Mouse (Mus musculus): ENCODE measurements around the gene Runx3. TPM values are rescaled to one million over a fixed set of nuclear protein-coding genes. Genes with fewer than 3 reads are reported as not detected.

The Runx3 gene
- 33.7 and 38.5 TPM in 2 replicates for polyA plus RNA-seq (2012; rRNA removed)

DNA sequence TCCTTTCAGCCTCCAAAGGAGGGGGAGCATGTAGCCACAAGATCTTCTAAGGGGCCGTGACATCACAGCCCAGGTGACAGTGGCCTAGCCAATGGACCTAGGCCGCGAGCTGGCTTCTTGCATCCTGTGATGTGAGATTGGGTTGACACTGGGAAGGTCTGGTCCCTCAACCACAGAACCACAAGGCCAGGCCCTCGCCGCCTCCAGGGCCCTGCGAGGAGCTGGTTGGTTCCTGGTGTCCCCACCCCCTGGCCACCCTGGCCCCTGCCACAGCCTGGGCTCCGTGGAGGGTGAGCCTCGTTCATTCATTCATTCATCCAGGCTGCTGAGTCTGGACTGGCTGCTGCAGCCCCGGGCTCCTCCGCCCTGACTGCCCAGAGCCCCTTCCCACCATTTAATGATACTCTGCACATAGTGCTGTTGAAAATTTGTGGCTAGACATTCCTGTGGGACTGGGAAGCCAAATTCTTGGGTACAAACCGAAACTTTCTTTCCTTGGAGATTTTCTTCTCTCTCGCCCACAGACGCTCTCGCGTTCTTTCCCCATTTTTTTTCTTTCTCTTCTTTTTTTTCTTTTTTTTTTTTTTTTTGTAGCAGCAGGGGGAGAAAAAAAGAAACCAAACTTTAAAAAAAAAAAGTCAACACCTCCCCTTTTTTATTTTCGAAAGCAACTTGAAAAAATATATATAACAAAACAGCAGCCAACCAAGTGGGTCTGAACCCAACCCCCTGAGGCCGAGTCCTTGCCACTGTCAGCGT lies at the start of gene Runx3:
Gene Runx3 (plus strand): TSS at position 311 of the 759 bp plus-strand sequence.
- H3K27ac ChIP-seq (ENCODE audit: insufficient read depth, low read length): peak within 1 kb of the TSS; percentile 45
- DNase-seq (ENCODE audit: low read depth in 1 of 2, low spot score in 2 of 2): peak; percentile 51 to 73
- TF ChIP-seq CTCF (IDR thresholded peaks at IDR 0.05; ENCODE audit: extremely low read depth, insufficient read depth, insufficient read length, insufficient replicate concordance) (no peak), POLR2A (IDR thresholded peaks at IDR 0.05; ENCODE audit: low read depth, low read length) (no peak)
- peak within 1 kb of the TSS; percentile 38 for H3K4me3 ChIP-seq (ENCODE audit: extremely low read depth, insufficient read depth, insufficient read length)
- H3K4me1 ChIP-seq (ENCODE audit: control insufficient read depth, insufficient read depth, insufficient read length): peaks cover 3% of the 10 kb centered on the region
- no peaks in the 10 kb centered on the region for H3K27me3 ChIP-seq (ENCODE audit: control insufficient read depth, insufficient read depth, low read length)
- no peaks in the 10 kb centered on the region for H3K36me3 ChIP-seq (ENCODE audit: control insufficient read depth, insufficient read depth, low read length)
- WGBS: 15% methylated on average over 18 of the region's 18 CpGs

- 42% methylated on average over 6 of the region's 6 CpGs for WGBS
- no peak for TF ChIP-seq POLR2A (IDR thresholded peaks at IDR 0.05; ENCODE audit: low read depth, low read length)
- TF ChIP-seq CTCF (IDR thresholded peaks at IDR 0.05; ENCODE audit: extremely low read depth, insufficient read depth, insufficient read length, insufficient replicate concordance): no peak
- Histone ChIP-seq H3K36me3 (ENCODE audit: control insufficient read depth, insufficient read depth, low read length) (no peaks in the 10 kb centered on the region), H3K27me3 (ENCODE audit: control insufficient read depth, insufficient read depth, low read length) (no peaks in the 10 kb centered on the region), H3K4me3 (ENCODE audit: extremely low read depth, insufficient read depth, insufficient read length) (no peak overlapping the region), H3K27ac (ENCODE audit: insufficient read depth, low read length) (no peak overlapping the region), H3K4me1 (ENCODE audit: control insufficient read depth, insufficient read depth, insufficient read length) (peaks cover 8% of the 10 kb centered on the region)
- no peak for DNase-seq (ENCODE audit: low read depth in 1 of 2, low spot score in 2 of 2)
These were observed 47.8 kb upstream of the Runx3 start for GRCm38 (mm10) chr4:135072671-135073070.

- 59% methylated on average over 10 of the region's 10 CpGs for WGBS
These were observed 46.9 kb upstream of the Runx3 start for GRCm38 (mm10) chr4:135073523-135073922.

DNA sequence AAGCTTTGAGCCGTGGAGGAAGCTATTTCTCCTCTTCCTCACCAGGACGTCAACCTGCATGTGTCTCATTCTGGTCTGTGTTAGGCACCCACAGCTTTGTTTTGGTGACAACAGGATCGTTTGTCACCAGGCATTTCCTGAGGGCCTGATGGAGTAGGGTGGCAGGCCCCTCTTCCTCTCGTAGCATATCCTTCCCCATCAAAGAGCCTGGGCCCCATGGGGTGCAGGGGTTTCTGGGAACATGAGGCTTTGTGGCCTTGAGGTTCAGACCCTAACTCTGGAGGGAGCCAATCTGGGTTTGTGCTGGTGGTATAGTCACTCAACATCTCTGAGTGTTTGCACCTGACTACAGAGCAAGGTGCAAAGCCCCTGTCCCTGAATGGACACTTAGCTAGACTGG lies 45.8 kb upstream of the Runx3 start:
- Histone ChIP-seq H3K27ac (ENCODE audit: insufficient read depth, low read length) (no peak overlapping the region), H3K4me1 (ENCODE audit: control insufficient read depth, insufficient read depth, insufficient read length) (peaks cover 7% of the 10 kb centered on the region), H3K4me3 (ENCODE audit: extremely low read depth, insufficient read depth, insufficient read length) (no peak overlapping the region), H3K27me3 (ENCODE audit: control insufficient read depth, insufficient read depth, low read length) (no peaks in the 10 kb centered on the region), H3K36me3 (ENCODE audit: control insufficient read depth, insufficient read depth, low read length) (no peaks in the 10 kb centered on the region)
- no peak for DNase-seq (ENCODE audit: low read depth in 1 of 2, low spot score in 2 of 2)
- TF ChIP-seq CTCF (IDR thresholded peaks at IDR 0.05; ENCODE audit: extremely low read depth, insufficient read depth, insufficient read length, insufficient replicate concordance) (no peak), POLR2A (IDR thresholded peaks at IDR 0.05; ENCODE audit: low read depth, low read length) (no peak)
- 37% methylated on average over 4 of the region's 4 CpGs for WGBS

More at GRCm38 (mm10) chr4:135073523-135073922, 46.9 kb upstream of the Runx3 start:
- H3K36me3 ChIP-seq (ENCODE audit: control insufficient read depth, insufficient read depth, low read length): no peaks in the 10 kb centered on the region
- no peak for TF ChIP-seq POLR2A (IDR thresholded peaks at IDR 0.05; ENCODE audit: low read depth, low read length)
- no peak for TF ChIP-seq CTCF (IDR thresholded peaks at IDR 0.05; ENCODE audit: extremely low read depth, insufficient read depth, insufficient read length, insufficient replicate concordance)
- H3K4me1 ChIP-seq (ENCODE audit: control insufficient read depth, insufficient read depth, insufficient read length): peaks cover 8% of the 10 kb centered on the region
- no peaks in the 10 kb centered on the region for H3K27me3 ChIP-seq (ENCODE audit: control insufficient read depth, insufficient read depth, low read length)
- no peak overlapping the region for H3K27ac ChIP-seq (ENCODE audit: insufficient read depth, low read length)
- H3K4me3 ChIP-seq (ENCODE audit: extremely low read depth, insufficient read depth, insufficient read length): no peak overlapping the region
- DNase-seq (ENCODE audit: low read depth in 1 of 2, low spot score in 2 of 2): no peak

GRCm38 (mm10) chr4:135075360-135075759 lies 45.1 kb upstream of the Runx3 start:
- H3K4me3 ChIP-seq (ENCODE audit: extremely low read depth, insufficient read depth, insufficient read length): no peak overlapping the region
- 70% methylated on average over 6 of the region's 6 CpGs for WGBS
- no peaks in the 10 kb centered on the region for H3K36me3 ChIP-seq (ENCODE audit: control insufficient read depth, insufficient read depth, low read length)
- peaks cover 9% of the 10 kb centered on the region; the same call in 1 of the 2 replicates for H3K4me1 ChIP-seq (ENCODE audit: control insufficient read depth, insufficient read depth, insufficient read length)
- no peaks in the 10 kb centered on the region; the same call in 1 of the 2 replicates for H3K27me3 ChIP-seq (ENCODE audit: control insufficient read depth, insufficient read depth, low read length)
- DNase-seq (ENCODE audit: low read depth in 1 of 2, low spot score in 2 of 2): no peak
- H3K27ac ChIP-seq (ENCODE audit: insufficient read depth, low read length): no peak overlapping the region
- TF ChIP-seq CTCF (IDR thresholded peaks at IDR 0.05; ENCODE audit: extremely low read depth, insufficient read depth, insufficient read length, insufficient replicate concordance) (no peak), POLR2A (IDR thresholded peaks at IDR 0.05; ENCODE audit: low read depth, low read length) (no peak)

GRCm38 (mm10) chr4:135076611-135077010 lies 43.8 kb upstream of the Runx3 start:
- DNase-seq (ENCODE audit: low read depth in 1 of 2, low spot score in 2 of 2): no peak
- Histone ChIP-seq H3K36me3 (ENCODE audit: control insufficient read depth, insufficient read depth, low read length) (no peaks in the 10 kb centered on the region), H3K27ac (ENCODE audit: insufficient read depth, low read length) (no peak overlapping the region), H3K4me3 (ENCODE audit: extremely low read depth, insufficient read depth, insufficient read length) (no peak overlapping the region), H3K27me3 (ENCODE audit: control insufficient read depth, insufficient read depth, low read length) (no peaks in the 10 kb centered on the region; the same call in 1 of the 2 replicates), H3K4me1 (ENCODE audit: control insufficient read depth, insufficient read depth, insufficient read length) (peaks cover 11% of the 10 kb centered on the region; the same call in 1 of the 2 replicates)
- TF ChIP-seq CTCF (IDR thresholded peaks at IDR 0.05; ENCODE audit: extremely low read depth, insufficient read depth, insufficient read length, insufficient replicate concordance) (no peak), POLR2A (IDR thresholded peaks at IDR 0.05; ENCODE audit: low read depth, low read length) (no peak)
- 63% methylated on average over 5 of the region's 5 CpGs for WGBS

DNA sequence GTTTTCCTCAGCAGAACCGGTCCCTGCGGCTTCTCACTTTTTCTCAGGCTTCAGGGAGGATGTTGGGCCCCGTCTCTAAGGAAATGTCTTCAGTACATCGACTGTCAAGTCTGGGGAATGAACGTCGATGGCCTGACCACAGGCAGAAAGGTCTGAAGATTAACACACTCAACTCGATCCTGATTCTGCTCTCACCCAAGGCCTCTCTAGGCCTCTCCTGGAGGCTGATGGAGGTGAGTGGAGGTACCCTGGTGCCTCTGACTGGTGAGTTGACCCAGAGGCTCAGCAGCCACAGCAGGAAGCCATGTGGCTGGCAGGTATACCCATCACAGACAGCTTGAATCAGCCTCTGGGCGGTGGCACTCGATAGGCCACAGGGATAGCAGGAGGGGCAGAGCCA lies 43.3 kb upstream of the Runx3 start:
- 32% methylated on average over 9 of the region's 9 CpGs for WGBS
- H3K4me3 ChIP-seq (ENCODE audit: extremely low read depth, insufficient read depth, insufficient read length): no peak overlapping the region

More for the DNA sequence above, 43.3 kb upstream of the Runx3 start:
- no peak for TF ChIP-seq POLR2A (IDR thresholded peaks at IDR 0.05; ENCODE audit: low read depth, low read length)
- no peak for TF ChIP-seq CTCF (IDR thresholded peaks at IDR 0.05; ENCODE audit: extremely low read depth, insufficient read depth, insufficient read length, insufficient replicate concordance)
- DNase-seq (ENCODE audit: low read depth in 1 of 2, low spot score in 2 of 2): no peak
- H3K4me1 ChIP-seq (ENCODE audit: control insufficient read depth, insufficient read depth, insufficient read length): peaks cover 11% of the 10 kb centered on the region; the same call in 1 of the 2 replicates
- no peak overlapping the region for H3K27ac ChIP-seq (ENCODE audit: insufficient read depth, low read length)
- H3K27me3 ChIP-seq (ENCODE audit: control insufficient read depth, insufficient read depth, low read length): no peaks in the 10 kb centered on the region; the same call in 1 of the 2 replicates
- H3K36me3 ChIP-seq (ENCODE audit: control insufficient read depth, insufficient read depth, low read length): no peaks in the 10 kb centered on the region
